Mouse (Mus musculus) C2C12 (cell line): ENCODE measurements around the gene Rassf3.

Experiments used
- CEBPB ChIP-seq: IDR thresholded peaks from one replicate; pipeline ENCODE4 v1.6.1; 2011; ENCODE audit warnings: low read depth, mild to moderate bottlenecking, control low read depth, moderate library complexity
- CTCF ChIP-seq: IDR thresholded peaks from one replicate; pipeline ENCODE4 v1.5.1; 2011; ENCODE audit not compliant: control insufficient read depth, insufficient read depth, insufficient read length
- FOSL1 ChIP-seq: IDR thresholded peaks from one replicate; pipeline ENCODE4 v1.8.0; 2011; ENCODE audit warnings: mild to moderate bottlenecking, low read length; ENCODE audit not compliant: poor library complexity, insufficient read depth, severe bottlenecking

DNA sequence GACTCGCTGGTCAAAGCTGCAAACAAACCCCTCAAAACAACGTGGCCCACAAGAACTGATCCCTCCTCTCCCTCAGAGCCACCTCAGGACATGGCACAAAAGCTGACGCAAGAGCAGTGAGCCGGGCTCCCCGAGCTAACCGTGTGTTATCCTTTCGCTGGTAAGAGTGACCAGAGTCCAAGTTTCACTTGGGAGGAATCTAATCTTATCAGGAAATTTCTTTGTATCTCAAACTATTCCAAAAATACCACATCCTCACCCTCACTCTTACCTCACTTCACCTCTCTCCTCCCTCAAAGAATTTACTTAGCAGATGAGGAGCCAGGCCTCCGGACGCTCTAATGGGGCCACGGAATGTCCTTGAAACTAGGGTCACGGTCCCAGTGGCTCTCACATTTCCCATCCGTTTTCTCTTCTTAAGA, 36.8 kb downstream of the Rassf3 start:
- no peak for TF ChIP-seq CTCF
- no peak for TF ChIP-seq CEBPB
- TF ChIP-seq FOSL1 = no peak
